Mouse (Mus musculus) midbrain, embryonic 11.5 days (tissue): ENCODE results near the gene Tmprss12. TPM values are rescaled to one million over a fixed set of nuclear protein-coding genes. Genes with fewer than 3 reads are reported as not detected.

Source experiments
- ATAC-seq: fragments of 200-750 bp; cut with Nextera tagmentation; 2 replicates; pipeline ENCODE4 v1.8.0; 2017; ENCODE audit warnings: moderate TSS enrichment, moderate library complexity; ENCODE audit not compliant: low FRiP score
- DNase-seq: peaks from one replicate; pipeline ENCODE4 v3.0.0; 2015; ENCODE audit warnings: low spot score; ENCODE audit errors: missing footprints
- H3K27ac ChIP-seq: fragments of 300-500 bp; sonication (generic); 2 replicates; pipeline ENCODE4 v1.5.1; 2014; ENCODE audit warnings: low read depth, low read length
- H3K27me3 ChIP-seq: fragments of 300-500 bp; sonication (generic); 2 replicates; pipeline ENCODE4 v1.6.1; 2014; ENCODE audit warnings: mild to moderate bottlenecking, low read length, moderate library complexity, mixed read lengths; ENCODE audit not compliant: control insufficient read depth, insufficient read depth
- H3K36me3 ChIP-seq: fragments of 300-500 bp; sonication (generic); 2 replicates; pipeline ENCODE4 v1.6.1; 2014; ENCODE audit warnings: mild to moderate bottlenecking, low read length, moderate library complexity, mixed read lengths; ENCODE audit not compliant: control insufficient read depth, insufficient read depth
- H3K4me1 ChIP-seq: fragments of 300-500 bp; sonication (generic); 2 replicates; pipeline ENCODE4 v1.6.1; 2014; ENCODE audit warnings: low read length; ENCODE audit not compliant: control insufficient read depth, insufficient read depth
- H3K4me2 ChIP-seq: fragments of 300-500 bp; sonication (generic); 2 replicates; pipeline ENCODE4 v1.6.1; 2014; ENCODE audit warnings: mild to moderate bottlenecking, moderate library complexity
- H3K4me3 ChIP-seq: fragments of 300-500 bp; sonication (generic); 2 replicates; pipeline ENCODE4 v1.5.1; 2014; ENCODE audit warnings: low read depth, low read length
- H3K9ac ChIP-seq: fragments of 300-500 bp; sonication (generic); 2 replicates; pipeline ENCODE4 v1.6.1; 2014; ENCODE audit warnings: low read length
- H3K9me3 ChIP-seq: fragments of 300-500 bp; sonication (generic); 2 replicates; pipeline ENCODE4 v1.6.1; 2016; ENCODE audit warnings: low read length; ENCODE audit not compliant: control insufficient read depth
- WGBS: fragments of 180-500 bp; shearing (Covaris S2); extraction: QIAGEN DNeasy Blood & Tissue Kit; methylation state at CpG from one replicate; pipeline ENCODE4 v1.1.7; 2014; 5-methylcytosine and 5-hydroxymethylcytosine counted together
- polyA plus RNA-seq: library from polyadenylated mRNA; unstranded; fragments of >200 nt; fragmentation: Nextera tagmentation; extraction: Ambion mirVana; gene quantifications from 2 replicates; pipeline ENCODE4 v1.2.1, GENCODE M21; 2014

Tmprss12 gene
- 0.10 TPM in 1 of 2 replicates, not detected in the other for polyA plus RNA-seq

GRCm38 (mm10) chr15:100280626-100281025 lies at the start of gene Tmprss12:
Tmprss12 (plus strand) TSS chr15:100280837.
- Histone ChIP-seq H3K27me3 (no peaks in the 10 kb centered on the region), H3K9me3 (no peaks in the 10 kb centered on the region), H3K4me1 (no peaks in the 10 kb centered on the region), H3K4me3 (no peak within 1 kb of the TSS), H3K36me3 (no peaks in the 10 kb centered on the region), H3K27ac (no peak within 1 kb of the TSS), H3K9ac (no peak within 1 kb of the TSS), H3K4me2 (no peak within 1 kb of the TSS)
- DNase-seq (no peak), ATAC-seq (no peak)
- 95% methylated on average over 20 of the region's 20 CpGs for WGBS

- Histone ChIP-seq H3K9ac (no peak overlapping the region), H3K4me3 (no peak overlapping the region), H3K27ac (no peak overlapping the region), H3K36me3 (0 out of 2 replicates have a peak, but pooled peaks cover 3% of the 10 kb centered on the region), H3K9me3 (no peaks in the 10 kb centered on the region), H3K4me2 (no peak overlapping the region), H3K4me1 (peaks cover 8% of the 10 kb centered on the region), H3K27me3 (no peaks in the 10 kb centered on the region)
- DNase-seq = peak; percentile 47
- WGBS = 94% methylated on average over 14 of the region's 14 CpGs
- no peak for ATAC-seq
Measured at GRCm38 (mm10) chr15:100231616-100232525, 48.8 kb upstream of the Tmprss12 start.

DNA sequence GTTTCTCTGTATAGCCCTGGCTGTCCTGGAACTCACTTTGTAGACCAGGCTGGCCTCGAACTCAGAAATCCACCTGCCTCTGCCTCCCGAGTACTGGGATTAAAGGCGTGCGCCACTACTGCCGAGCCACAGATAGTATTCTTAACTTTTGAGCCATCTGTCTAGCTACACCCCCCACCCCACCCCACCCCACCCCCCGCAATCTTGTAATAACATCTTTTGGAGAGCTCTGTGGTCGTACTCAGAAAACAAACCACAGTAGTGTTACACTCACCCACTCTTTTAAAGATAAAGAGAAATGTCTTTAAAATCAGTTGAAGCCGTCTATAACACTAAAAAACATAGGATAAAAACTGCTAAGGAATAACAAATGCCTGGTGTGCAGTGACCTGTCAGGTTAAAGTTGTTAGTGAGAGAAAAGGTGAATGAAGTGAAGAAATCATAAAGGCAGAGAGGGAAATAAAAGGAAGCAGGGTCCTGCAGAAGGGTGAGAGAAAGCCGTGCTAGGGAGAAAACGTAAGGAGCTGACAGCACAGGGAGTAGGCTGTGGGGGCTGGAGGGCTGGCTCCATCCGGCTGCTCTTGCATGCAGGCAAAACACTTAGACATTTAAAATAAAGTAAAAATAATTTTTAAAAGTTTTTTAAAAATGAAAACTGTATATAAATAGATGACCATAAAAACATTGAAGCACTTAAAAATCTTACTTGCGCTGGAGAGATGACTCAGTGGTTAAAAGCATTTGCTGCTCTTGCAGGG lies 45.2 kb upstream of the Tmprss12 start:
- Histone ChIP-seq H3K36me3 (peaks cover 7% of the 10 kb centered on the region; the same call in 1 of the 2 replicates), H3K4me1 (no peaks in the 10 kb centered on the region), H3K9ac (no peak overlapping the region), H3K4me3 (no peak overlapping the region), H3K27ac (no peak overlapping the region), H3K9me3 (no peaks in the 10 kb centered on the region), H3K27me3 (no peaks in the 10 kb centered on the region), H3K4me2 (no peak overlapping the region)
- no peak for DNase-seq
- 94% methylated on average over 12 of the region's 12 CpGs for WGBS
- no peak for ATAC-seq

- DNase-seq (peak; percentile 68), ATAC-seq (no peak)
- H3K27me3 ChIP-seq = no peaks in the 10 kb centered on the region
- no peak overlapping the region for H3K4me3 ChIP-seq
- 92% methylated on average over 6 of the region's 6 CpGs for WGBS
- H3K9me3 ChIP-seq = no peaks in the 10 kb centered on the region
- H3K36me3 ChIP-seq = peaks cover 7% of the 10 kb centered on the region; the same call in 1 of the 2 replicates
- H3K27ac ChIP-seq = no peak overlapping the region
- no peaks in the 10 kb centered on the region for H3K4me1 ChIP-seq
- no peak overlapping the region for H3K9ac ChIP-seq
- no peak overlapping the region for H3K4me2 ChIP-seq
Measured at GRCm38 (mm10) chr15:100236952-100237351, 43.7 kb upstream of the Tmprss12 start.

DNA sequence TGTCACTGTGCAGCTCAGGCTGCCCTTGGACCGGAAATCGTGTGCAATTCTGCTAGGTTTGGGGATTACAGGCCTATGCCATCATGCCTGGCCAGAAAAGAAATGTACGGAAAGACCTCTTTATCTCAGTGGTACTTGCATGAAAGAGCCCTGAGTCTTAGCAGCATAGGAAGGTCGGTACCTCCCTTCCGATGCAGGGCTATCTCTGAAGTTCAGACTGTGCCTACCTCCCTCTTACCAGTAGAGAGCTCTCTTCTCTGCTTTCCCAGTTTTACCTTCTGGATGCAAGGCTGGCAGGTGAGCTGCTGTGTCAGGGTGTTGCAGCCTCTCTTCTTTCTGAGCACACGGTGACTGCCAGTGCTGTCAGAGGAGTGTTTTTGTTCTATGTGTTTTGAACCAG lies 38.9 kb upstream of the Tmprss12 start:
- no peak overlapping the region for H3K27ac ChIP-seq
- no peak for ATAC-seq

GRCm38 (mm10) chr15:100245951-100246350 lies 34.7 kb upstream of the Tmprss12 start:
- Histone ChIP-seq H3K36me3 (peaks cover 17% of the 10 kb centered on the region), H3K4me3 (no peak overlapping the region), H3K4me1 (no peaks in the 10 kb centered on the region), H3K27ac (no peak overlapping the region), H3K4me2 (no peak overlapping the region), H3K9ac (no peak overlapping the region), H3K9me3 (no peaks in the 10 kb centered on the region), H3K27me3 (no peaks in the 10 kb centered on the region)
- no peak for DNase-seq
- no peak for ATAC-seq
- 97% methylated on average over 7 of the region's 7 CpGs for WGBS

More for the DNA sequence above, 38.9 kb upstream of the Tmprss12 start:
- no peaks in the 10 kb centered on the region for H3K9me3 ChIP-seq
- H3K4me1 ChIP-seq = no peaks in the 10 kb centered on the region
- no peaks in the 10 kb centered on the region for H3K27me3 ChIP-seq
- H3K36me3 ChIP-seq = peaks cover 13% of the 10 kb centered on the region
- no peak overlapping the region for H3K4me3 ChIP-seq
- peak; percentile 12 for DNase-seq
- H3K4me2 ChIP-seq = no peak overlapping the region
- no peak overlapping the region for H3K9ac ChIP-seq
- 95% methylated on average over 6 of the region's 6 CpGs for WGBS

DNA sequence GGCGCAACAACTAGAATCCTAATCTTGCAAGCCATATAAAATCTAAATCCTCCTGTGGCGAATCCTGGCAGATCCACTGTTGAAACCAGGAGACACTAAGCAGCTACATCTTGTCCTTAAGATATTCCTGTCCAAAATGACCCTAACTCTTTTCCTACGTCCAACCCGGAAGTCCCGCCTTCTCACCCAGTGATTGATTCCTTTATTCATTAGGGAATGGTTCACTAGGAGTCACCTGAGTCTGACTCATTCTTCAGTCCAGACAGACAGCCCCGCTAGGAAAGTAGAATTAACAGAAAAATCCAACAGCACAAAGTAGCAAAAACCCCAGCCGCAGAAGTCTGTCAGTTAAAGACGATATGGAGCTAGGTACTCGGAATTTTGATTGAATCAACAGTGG lies 33.3 kb upstream of the Tmprss12 start:
- Histone ChIP-seq H3K4me1 (no peaks in the 10 kb centered on the region), H3K9me3 (no peaks in the 10 kb centered on the region), H3K27me3 (no peaks in the 10 kb centered on the region), H3K36me3 (peaks cover 17% of the 10 kb centered on the region), H3K9ac (no peak overlapping the region), H3K27ac (no peak overlapping the region), H3K4me2 (no peak overlapping the region), H3K4me3 (no peak overlapping the region)
- ATAC-seq = no peak
- no peak for DNase-seq
- WGBS = 96% methylated on average over 9 of the region's 9 CpGs

DNA sequence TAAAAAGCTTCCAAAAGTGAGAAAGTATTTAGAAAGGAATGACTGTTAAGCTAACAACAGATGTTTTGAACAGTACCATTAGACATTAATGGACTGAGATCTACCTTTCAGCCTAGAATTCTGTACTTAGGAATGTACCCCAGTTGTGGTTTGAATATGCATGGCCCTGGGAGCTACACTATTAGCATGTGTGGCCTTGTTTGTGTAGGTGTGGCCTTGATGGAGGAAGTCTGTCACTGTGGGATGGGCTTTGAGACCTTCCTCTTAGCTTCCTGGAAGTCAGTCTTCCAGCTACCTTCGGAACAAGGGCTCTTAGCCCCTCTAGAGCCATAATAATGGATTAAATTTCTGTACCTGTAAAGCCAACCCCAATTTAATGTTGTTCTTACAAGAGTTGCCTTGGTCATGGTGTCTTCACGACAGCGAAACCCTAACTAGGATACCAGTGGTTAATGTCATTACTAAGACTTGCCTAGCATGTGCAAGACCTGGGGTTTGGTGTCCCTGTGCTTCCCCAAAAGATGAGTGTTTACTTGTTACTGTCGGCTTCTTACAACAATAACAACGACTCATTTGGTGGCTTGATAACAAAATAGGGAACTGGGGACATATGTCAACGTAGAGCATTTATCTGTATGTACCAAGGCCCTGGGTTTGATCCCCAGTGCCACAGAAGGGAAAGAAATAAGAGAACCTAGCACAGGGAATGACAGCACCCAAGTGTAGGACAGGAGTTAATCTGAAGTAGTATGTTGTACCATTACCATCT lies 31.8 kb upstream of the Tmprss12 start:
- H3K9me3 ChIP-seq = no peaks in the 10 kb centered on the region
- no peaks in the 10 kb centered on the region for H3K4me1 ChIP-seq
- no peak overlapping the region for H3K4me2 ChIP-seq
- DNase-seq (no peak), ATAC-seq (no peak)
- no peak overlapping the region for H3K4me3 ChIP-seq
- peaks cover 15% of the 10 kb centered on the region for H3K36me3 ChIP-seq
- H3K27me3 ChIP-seq = no peaks in the 10 kb centered on the region
- H3K9ac ChIP-seq = no peak overlapping the region
- no peak overlapping the region for H3K27ac ChIP-seq
- WGBS = 96% methylated on average over 6 of the region's 6 CpGs
